Mouse (Mus musculus) lung, adult 2 months (tissue): ENCODE results near the gene Gprasp1. TPM values are rescaled to one million over a fixed set of nuclear protein-coding genes. Genes with fewer than 3 reads are reported as not detected.
A peak's percentile ranks its signal among the peaks of the same experiment; 100 is the strongest.
"Not testable (repeated sequence)": the region's sequence is repeated elsewhere in the genome, so short reads cannot be mapped to it uniquely, and the experiment has no call there.

Experiments
- DNase-seq: peaks from one replicate; pipeline ENCODE4 v3.0.0; 2022
- H3K4me1 ChIP-seq: fragments of 200-500 bp; 2 replicates; pipeline ENCODE4 v1.6.1; 2011; ENCODE audit warnings: low read length; ENCODE audit not compliant: control insufficient read depth, insufficient read depth
- H3K4me3 ChIP-seq: fragments of 200-500 bp; replicated peaks from 2 replicates; pipeline ENCODE3; 2011; ENCODE audit warnings: low read depth, mild to moderate bottlenecking, control low read depth, low read length; ENCODE audit errors: extremely low read depth
- CTCF ChIP-seq: fragments of 200-500 bp; IDR thresholded peaks from 2 replicates; pipeline ENCODE4 v1.5.1; 2011; ENCODE audit warnings: mild to moderate bottlenecking, low read length, control low read depth; ENCODE audit not compliant: insufficient read depth
- POLR2A ChIP-seq: fragments of 200-500 bp; IDR thresholded peaks from 2 replicates; pipeline ENCODE4 v1.6.1; 2011; ENCODE audit warnings: low read depth, mild to moderate bottlenecking, control low read depth, low read length, borderline replicate concordance; ENCODE audit errors: extremely low read depth
- WGBS: fragments of 180-500 bp; shearing (Covaris S2); methylation state at CpG from one replicate; pipeline ENCODE4 v1.1.7; 2018; 5-methylcytosine and 5-hydroxymethylcytosine counted together
- polyA plus RNA-seq: library from polyadenylated mRNA; depleted of rRNA; stranded (reverse); fragments of >200 nt; gene quantifications from 2 replicates; pipeline ENCODE4 v1.2.3, GENCODE M21; 2012; rRNA removed

The Gprasp1 gene
- polyA plus RNA-seq, 1 experiment: 13.3 TPM

GRCm38 (mm10) chrX:135837896-135838295, 95.4 kb downstream of the Gprasp1 start:
- no peak for DNase-seq
- WGBS: 73% methylated on average over 2 of the region's 2 CpGs
- no peak overlapping the region for H3K4me3 ChIP-seq
- H3K4me1 ChIP-seq: no peaks in the 10 kb centered on the region; the same call in 1 of the 2 replicates
- TF ChIP-seq CTCF: no peak
- no peak for TF ChIP-seq POLR2A

DNA sequence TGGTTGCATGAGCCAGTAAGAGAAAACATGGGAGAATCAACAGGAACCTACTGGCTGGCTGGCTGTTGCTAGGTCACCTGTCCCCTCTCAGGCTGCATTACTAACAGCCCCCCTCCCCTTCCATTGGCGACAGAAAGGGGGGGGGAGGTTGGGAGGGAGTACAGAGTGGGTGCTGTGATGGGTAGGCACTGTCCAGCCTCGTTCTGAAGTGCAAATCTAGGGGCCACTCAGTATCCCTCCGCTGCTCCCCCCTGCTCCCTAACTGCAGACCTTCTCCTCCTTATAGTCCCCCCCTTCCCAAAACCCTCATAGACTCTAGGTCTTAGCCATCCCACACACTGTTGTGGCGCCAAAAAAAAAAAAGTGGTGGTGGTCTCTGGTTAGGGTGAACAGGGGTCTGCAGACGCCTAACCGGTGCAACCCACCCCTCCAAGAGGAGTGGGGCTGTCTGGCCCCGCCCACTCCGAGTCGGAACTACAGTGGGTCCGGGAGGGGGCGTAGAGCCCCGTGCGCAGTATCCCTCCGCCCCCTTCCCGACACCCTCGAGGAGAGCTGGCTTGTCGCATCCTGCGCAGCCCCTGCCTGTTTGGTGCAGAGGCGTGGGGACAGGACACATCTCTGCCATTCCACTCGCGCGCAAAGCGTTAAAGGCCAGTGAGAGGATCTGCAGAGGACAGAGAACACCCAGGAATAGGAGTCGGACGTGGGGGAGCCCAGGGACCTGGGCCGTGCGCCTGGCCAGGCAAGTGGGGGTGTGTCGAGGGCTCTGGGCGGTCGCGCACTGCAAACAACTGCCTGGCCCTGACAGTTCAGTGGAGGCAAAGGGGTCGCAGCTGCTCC, 96.2 kb downstream of the Gprasp1 start, which contains the start of gene Gprasp2:
TSS of gene Gprasp2 (plus strand) at position 514 of the 840 bp plus-strand sequence.
- 36% methylated on average over 32 of the region's 32 CpGs for WGBS
- H3K4me3 ChIP-seq: peak within 1 kb of the TSS; percentile 42
- H3K4me1 ChIP-seq, DNase-seq: not testable (repeated sequence)

DNA sequence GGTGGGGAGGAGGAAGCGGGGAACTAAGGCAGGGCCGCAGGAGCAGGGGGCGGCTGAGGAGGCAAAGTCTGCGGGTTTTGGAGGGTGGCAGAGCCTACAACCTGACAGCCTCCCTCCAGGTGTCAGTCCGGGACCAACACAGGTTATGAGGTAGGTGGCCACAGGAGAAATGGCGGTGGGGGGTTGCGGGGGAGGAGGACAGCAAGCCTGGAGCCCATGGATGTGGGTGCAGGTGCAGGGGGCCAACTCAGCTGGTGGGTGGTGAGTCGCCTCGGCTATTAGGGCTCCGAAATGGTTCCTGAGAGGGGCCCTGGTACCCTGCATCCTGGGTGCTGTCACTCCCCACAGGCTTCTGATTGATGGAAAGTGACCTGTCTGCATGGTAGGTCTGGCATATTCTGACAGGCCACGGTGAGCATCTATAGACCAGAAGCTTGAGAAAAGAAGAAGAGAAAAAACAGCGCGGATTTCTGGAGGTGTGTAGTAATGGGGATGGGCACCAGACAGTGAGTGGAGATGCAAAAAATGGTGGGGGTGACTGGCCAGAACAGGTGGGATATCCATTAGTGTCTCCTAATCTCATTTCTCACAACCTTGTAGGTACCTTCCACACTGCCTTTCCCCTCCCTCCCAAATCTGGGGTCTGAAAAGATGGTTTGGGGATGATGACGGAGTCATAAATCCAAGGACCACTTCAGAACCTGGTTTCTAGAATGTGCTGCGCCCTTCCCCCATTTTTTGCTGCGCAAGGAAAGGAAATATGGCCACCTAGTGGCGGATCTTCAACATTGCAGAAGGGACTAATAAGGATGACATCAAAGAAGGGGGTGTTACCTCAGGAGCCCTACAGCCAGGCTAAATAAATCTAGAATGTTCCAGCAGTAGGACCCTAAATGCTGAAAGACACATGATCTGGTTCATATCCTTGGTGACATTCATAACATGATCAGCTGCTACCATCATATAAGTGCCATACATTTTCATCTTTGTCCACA, 97.2 kb downstream of the Gprasp1 start:
- peak; percentile 2 for DNase-seq
- H3K4me3 ChIP-seq: peak overlapping the region; percentile 19
- WGBS: 26% methylated on average over 17 of the region's 17 CpGs
- not testable (repeated sequence) for H3K4me1 ChIP-seq

Other genes with a start within 250 kb of the Gprasp1 start
- gene AV320801, start 248.1 kb upstream of the Gprasp1 start, polyA plus RNA-seq: 0.02 TPM in 1 of 2 replicates, not detected in the other
- 0.21 and 0.23 TPM in 2 replicates for gene Nxf7, start 144.0 kb upstream of the Gprasp1 start, polyA plus RNA-seq
- gene Prame, start 115.0 kb upstream of the Gprasp1 start, polyA plus RNA-seq: not detected in 2 replicates
- not detected in 2 replicates for gene Tcp11x2, start 48.9 kb upstream of the Gprasp1 start, polyA plus RNA-seq
- gene Tmsb15a, start 17.5 kb upstream of the Gprasp1 start, polyA plus RNA-seq: not detected in 2 replicates
- gene Armcx5, start within 50 bp of the Gprasp1 start, polyA plus RNA-seq: 0.89 and 2.4 TPM in 2 replicates
- 2.6 TPM in 2 replicates for gene Bhlhb9, start 54.9 kb downstream of the Gprasp1 start, polyA plus RNA-seq
- 1.5 and 1.7 TPM in 2 replicates for gene Gprasp2, start 96.3 kb downstream of the Gprasp1 start, polyA plus RNA-seq